Mouse (Mus musculus): ENCODE data around the gene Furin. TPM values are rescaled to one million over a fixed set of nuclear protein-coding genes. Genes with fewer than 3 reads are reported as not detected.
A peak's percentile ranks its signal among the peaks of the same experiment; 100 is the strongest.

Gene Furin
- polyA plus RNA-seq, 1 experiment from 2014 or later = 3.0 TPM

DNA sequence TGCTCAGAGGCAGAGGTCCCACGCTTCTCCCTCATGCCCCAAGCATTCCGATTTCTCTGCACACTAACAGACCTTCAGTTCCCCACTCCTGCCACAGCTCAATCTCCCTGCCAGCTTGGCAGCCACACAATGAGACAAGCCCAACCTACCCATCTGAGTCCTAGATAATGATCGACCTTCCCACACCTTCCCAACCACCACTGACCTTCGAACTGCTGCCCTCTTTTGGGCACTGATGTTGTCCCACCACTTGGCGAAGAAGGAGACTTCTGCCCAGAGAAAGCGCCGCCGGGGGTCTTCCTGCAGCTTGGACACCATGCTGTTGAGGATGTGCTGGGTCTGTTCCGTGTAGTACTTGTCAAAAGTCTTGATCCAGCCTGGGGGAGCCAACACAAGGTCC is 37.2 kb downstream of the Furin start:
- no peak overlapping the region for H3K4me2 ChIP-seq
- no peak overlapping the region for H3K4me3 ChIP-seq
- WGBS = 93% methylated on average over 9 of the region's 9 CpGs
- no peak for ATAC-seq
- H3K9me3 ChIP-seq (replicated peaks) = no peaks in the 10 kb centered on the region
- no peaks in the 10 kb centered on the region for H3K27me3 ChIP-seq
- H3K27ac ChIP-seq = no peak overlapping the region
- H3K9ac ChIP-seq = no peak overlapping the region
- peaks cover 15% of the 10 kb centered on the region for H3K4me1 ChIP-seq
- H3K36me3 ChIP-seq (ENCODE audit: poor library complexity, severe bottlenecking) = peaks cover 50% of the 10 kb centered on the region

DNA sequence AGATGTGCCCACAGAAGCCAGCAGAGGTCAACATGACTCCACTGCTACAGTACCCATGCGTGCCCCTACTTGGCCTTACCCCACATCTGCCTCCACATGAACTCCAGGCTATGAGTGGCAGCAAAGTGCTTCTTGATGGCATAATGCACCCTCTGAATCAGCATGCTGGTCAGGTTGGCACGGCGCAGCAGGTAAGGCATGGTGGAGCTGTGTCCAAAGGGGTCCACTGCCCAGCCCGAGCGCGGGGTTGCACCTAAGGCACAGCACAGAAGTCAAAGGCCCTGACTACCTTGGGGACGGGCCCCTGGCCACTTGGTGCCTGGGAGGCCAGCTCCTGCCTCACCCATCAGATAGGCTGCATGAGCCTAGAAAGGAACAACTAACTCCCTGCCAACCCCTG is 38.0 kb downstream of the Furin start:
- H3K27me3 ChIP-seq = no peaks in the 10 kb centered on the region
- no peak overlapping the region for H3K4me2 ChIP-seq
- H3K9me3 ChIP-seq (replicated peaks) = no peaks in the 10 kb centered on the region
- no peak overlapping the region for H3K4me3 ChIP-seq
- H3K36me3 ChIP-seq (ENCODE audit: poor library complexity, severe bottlenecking) = peaks cover 57% of the 10 kb centered on the region
- 98% methylated on average over 7 of the region's 7 CpGs for WGBS
- no peak overlapping the region for H3K9ac ChIP-seq
- ATAC-seq = no peak
- no peak overlapping the region for H3K27ac ChIP-seq
- peaks cover 15% of the 10 kb centered on the region for H3K4me1 ChIP-seq

DNA sequence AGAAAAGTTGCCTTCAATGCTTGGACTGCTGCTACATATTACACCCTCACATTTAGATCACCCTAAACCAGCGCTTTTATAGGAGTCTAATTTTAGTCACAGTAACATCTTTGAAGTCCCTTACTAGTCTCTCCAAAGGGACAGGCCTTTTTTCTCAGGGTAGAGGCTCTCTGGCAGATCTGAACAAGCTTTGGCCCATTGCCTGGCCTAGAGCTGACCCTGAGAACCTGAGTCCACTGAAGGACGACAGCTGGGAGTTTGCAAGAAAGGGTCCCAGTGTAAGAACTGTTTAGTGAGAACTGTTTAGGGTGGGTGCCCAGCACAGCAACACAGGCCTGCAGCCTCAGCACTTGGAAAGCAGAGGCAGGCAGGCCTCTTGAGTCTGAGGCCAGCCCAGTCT is 39.5 kb downstream of the Furin start:
- H3K9ac ChIP-seq = no peak overlapping the region
- peaks cover 72% of the 10 kb centered on the region for H3K36me3 ChIP-seq (ENCODE audit: poor library complexity, severe bottlenecking)
- 83% methylated on average over 2 of the region's 2 CpGs for WGBS
- H3K9me3 ChIP-seq (replicated peaks) = no peaks in the 10 kb centered on the region
- no peak for ATAC-seq
- H3K27me3 ChIP-seq = no peaks in the 10 kb centered on the region
- H3K4me1 ChIP-seq = peaks cover 15% of the 10 kb centered on the region
- no peak overlapping the region for H3K27ac ChIP-seq
- no peak overlapping the region for H3K4me2 ChIP-seq
- no peak overlapping the region for H3K4me3 ChIP-seq

DNA sequence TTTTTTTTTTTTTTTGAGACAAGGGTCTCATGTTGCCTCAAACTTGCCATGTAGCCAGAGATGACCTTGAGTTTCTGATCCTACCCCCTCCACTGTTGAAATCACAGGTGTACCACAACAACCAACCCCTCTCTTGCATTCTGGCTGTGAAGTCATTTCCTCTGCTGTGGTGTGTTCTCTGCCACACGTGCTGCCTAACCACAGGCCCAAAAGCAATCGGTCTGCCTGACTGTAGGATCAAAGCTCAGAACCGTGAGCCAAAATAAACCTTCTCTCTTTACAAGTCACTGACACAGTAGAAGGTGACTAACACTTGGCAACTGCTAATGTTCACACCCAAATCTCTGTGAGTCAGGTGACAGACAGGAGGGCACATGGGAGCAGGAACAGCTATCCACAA is 44.8 kb downstream of the Furin start:
- H3K9ac ChIP-seq = no peak overlapping the region
- peaks cover 11% of the 10 kb centered on the region for H3K4me1 ChIP-seq
- no peak for ATAC-seq
- no peaks in the 10 kb centered on the region for H3K27me3 ChIP-seq
- peaks cover 95% of the 10 kb centered on the region for H3K36me3 ChIP-seq (ENCODE audit: poor library complexity, severe bottlenecking)
- 79% methylated on average over 3 of the region's 3 CpGs for WGBS
- H3K4me2 ChIP-seq = no peak overlapping the region
- no peak overlapping the region for H3K4me3 ChIP-seq
- no peak overlapping the region for H3K27ac ChIP-seq
- H3K9me3 ChIP-seq (replicated peaks) = no peaks in the 10 kb centered on the region

DNA sequence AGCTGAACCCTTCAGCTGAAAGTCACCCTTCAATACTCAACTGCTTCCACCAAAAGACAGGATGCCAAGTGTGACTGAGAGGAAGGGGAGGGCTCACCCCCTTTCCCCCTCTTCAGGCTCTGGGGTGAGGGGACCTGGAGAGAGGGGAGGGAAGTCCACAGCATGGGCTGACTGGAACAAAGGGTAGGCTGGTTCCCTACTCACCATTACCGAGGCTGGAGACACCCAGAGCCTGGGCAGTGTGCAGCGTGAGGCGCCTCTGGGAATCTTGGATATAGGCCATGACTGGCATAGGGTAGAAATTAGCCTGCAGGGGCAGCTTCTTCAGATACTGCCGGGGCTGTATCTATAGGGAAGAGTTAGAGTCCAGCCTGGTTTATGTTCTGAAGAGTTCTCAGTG is 47.2 kb downstream of the Furin start:
- Histone ChIP-seq H3K36me3 (ENCODE audit: poor library complexity, severe bottlenecking) (peaks cover 91% of the 10 kb centered on the region), H3K4me1 (peaks cover 11% of the 10 kb centered on the region), H3K27me3 (no peaks in the 10 kb centered on the region), H3K9ac (no peak overlapping the region), H3K4me3 (no peak overlapping the region), H3K4me2 (no peak overlapping the region), H3K27ac (no peak overlapping the region), H3K9me3 (replicated peaks) (no peaks in the 10 kb centered on the region)
- WGBS = 57% methylated on average over 4 of the region's 4 CpGs
- ATAC-seq = no peak

DNA sequence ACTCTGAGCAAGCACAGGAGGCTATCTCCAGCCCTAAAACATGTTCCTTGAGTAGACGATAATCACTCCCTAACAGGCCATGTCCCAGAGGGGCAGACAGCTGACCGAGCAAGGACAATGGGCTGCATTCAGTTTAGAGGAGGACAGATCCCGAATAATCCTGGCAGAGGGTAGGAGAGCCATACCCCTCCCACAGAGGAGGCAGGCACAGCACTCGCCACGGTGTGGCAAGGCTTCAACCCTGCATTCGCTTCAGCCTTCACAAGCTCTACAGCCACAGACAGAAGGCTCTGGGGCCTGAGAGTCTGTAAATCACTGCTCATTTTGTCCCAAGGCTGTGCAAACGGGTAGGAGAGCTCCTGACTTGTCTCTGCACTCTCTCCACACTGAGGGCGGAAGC is 48.1 kb downstream of the Furin start:
- ATAC-seq = no peak

DNA sequence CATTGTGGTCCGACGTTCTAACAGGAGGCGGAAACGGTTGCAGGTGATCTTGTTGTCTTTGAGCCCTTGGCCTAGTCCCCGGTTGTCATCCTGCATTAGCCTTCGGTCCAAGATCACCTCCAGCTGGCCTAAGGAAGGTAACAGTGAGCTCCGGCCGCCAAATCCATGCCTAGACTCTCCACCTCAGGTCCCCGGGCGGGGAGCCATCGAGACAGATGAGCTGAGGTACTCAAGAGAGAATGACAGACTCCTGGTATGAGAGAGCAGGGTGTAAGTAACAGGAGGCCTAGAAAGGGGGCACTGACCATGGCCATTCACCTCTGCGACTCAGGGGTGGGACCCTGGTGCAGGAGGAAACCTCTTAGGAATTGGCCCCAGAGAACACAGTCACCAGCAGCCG is 48.9 kb downstream of the Furin start:
- peak overlapping the region; percentile 54; the same call in 1 of the 2 replicates for H3K27ac ChIP-seq
- peaks cover 11% of the 10 kb centered on the region for H3K4me1 ChIP-seq
- H3K36me3 ChIP-seq (ENCODE audit: poor library complexity, severe bottlenecking) = peaks cover 88% of the 10 kb centered on the region
- ATAC-seq = no peak
- H3K9me3 ChIP-seq (replicated peaks) = no peaks in the 10 kb centered on the region
- H3K27me3 ChIP-seq = no peaks in the 10 kb centered on the region
- no peak overlapping the region for H3K4me2 ChIP-seq
- no peak overlapping the region for H3K4me3 ChIP-seq
- 0 out of 2 replicates have a peak overlapping the region, but pooled peaks have one; percentile 31 for H3K9ac ChIP-seq
- WGBS = 86% methylated on average over 13 of the region's 13 CpGs

More for the DNA sequence above, 48.1 kb downstream of the Furin start:
- Histone ChIP-seq H3K4me2 (no peak overlapping the region), H3K4me1 (peaks cover 11% of the 10 kb centered on the region), H3K27ac (peak overlapping the region; percentile 54), H3K9ac (peak overlapping the region; percentile 31; the same call in 1 of the 2 replicates), H3K4me3 (no peak overlapping the region), H3K27me3 (no peaks in the 10 kb centered on the region), H3K9me3 (replicated peaks) (no peaks in the 10 kb centered on the region), H3K36me3 (ENCODE audit: poor library complexity, severe bottlenecking) (peaks cover 91% of the 10 kb centered on the region)
- WGBS = 13% methylated on average over 8 of the region's 8 CpGs

DNA sequence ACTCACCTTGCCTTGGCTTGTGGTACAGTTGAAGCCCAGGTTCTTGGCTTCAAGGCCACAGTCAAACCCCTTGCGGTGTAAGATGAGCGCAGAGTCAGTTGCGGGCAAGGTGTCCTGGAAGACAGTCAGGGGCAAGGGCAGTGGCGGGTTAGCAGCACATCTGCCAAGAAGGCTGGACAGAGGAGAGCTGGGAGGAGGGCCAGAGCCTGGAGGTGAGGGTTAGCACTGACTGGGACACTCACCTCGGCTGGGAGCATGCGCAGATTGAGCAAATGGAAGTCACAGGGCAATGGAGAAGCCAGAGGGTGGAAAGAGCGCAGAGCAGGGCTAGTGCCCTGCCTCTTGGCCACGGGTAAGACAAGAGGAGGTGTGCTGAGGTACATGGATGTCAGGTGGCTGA is 52.3 kb downstream of the Furin start:
- no peaks in the 10 kb centered on the region for H3K9me3 ChIP-seq (replicated peaks)
- H3K36me3 ChIP-seq (ENCODE audit: poor library complexity, severe bottlenecking) = peaks cover 74% of the 10 kb centered on the region
- H3K4me1 ChIP-seq = peaks cover 11% of the 10 kb centered on the region
- no peaks in the 10 kb centered on the region for H3K27me3 ChIP-seq
- no peak overlapping the region for H3K4me3 ChIP-seq
- no peak overlapping the region for H3K27ac ChIP-seq
- H3K9ac ChIP-seq = no peak overlapping the region
- ATAC-seq = no peak
- H3K4me2 ChIP-seq = no peak overlapping the region
- WGBS = 93% methylated on average over 8 of the region's 8 CpGs

DNA sequence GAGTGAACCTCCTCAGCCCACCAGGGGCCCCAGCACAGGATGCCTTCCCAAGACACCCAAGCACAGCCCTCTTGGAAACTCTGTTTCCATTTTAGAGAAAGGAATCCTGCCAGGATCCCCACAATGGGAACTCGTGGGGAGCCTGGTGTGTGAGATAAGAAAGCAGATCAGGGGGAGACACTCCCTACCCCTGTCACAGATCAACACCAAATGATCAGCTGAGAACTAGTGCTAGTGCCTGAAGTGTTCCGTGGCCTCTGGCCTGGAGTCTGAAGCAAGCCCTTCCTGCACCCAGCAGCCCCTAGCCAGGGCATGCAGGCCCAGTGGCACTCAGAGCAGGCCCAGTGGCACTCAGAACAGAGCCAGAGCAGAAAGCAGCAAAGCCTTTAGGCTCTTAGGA is 54.4 kb downstream of the Furin start:
- Histone ChIP-seq H3K36me3 (ENCODE audit: poor library complexity, severe bottlenecking) (peaks cover 56% of the 10 kb centered on the region), H3K4me2 (no peak overlapping the region), H3K4me3 (no peak overlapping the region), H3K4me1 (no peaks in the 10 kb centered on the region), H3K9ac (no peak overlapping the region), H3K27me3 (no peaks in the 10 kb centered on the region), H3K27ac (no peak overlapping the region), H3K9me3 (replicated peaks) (no peaks in the 10 kb centered on the region)
- no peak for ATAC-seq
- 73% methylated on average over 2 of the region's 2 CpGs for WGBS

DNA sequence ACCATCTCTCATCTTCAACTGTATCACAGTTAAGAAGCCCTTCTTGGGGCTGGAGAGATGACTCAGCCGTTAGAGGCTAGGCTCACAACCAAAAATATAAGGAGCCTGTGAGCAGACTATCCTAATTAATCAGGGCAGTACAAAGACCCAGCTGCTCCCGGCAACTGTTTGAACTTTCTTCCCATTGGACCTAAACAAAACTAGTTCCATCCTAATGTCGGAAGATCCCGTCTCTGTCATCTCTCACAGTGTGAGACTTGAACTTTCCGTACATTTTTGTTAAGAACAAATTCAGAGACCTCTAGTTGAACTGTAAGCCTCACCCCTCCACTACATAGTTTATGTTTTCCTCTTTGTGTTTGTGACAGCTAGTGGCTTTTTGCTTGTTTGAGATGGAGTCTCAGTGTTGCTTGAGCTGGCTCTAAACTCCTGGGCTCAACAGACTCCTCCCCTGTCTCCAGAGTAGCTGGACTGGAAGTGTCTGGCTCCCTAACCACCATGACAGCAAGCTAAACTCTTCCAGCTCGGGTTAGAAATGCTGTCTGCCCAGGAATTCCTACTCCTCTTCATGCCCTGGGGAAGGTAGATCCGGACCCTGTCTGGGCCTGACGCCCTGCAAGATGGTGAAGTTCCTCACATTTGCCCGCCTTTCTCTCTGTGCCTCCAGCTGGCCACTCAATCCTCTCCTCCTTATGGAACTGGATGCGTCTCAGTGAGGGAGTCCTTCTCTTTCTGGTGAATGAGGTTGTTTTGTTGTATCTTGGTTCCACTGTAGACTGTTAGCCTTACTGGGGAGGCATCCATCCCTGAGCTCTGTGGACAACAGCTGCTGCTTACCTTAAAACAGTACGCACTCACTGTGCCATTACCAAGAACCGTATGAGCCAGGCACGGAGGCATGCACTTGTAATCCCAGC is 57.3 kb downstream of the Furin start:
- WGBS = 77% methylated on average over 13 of the region's 13 CpGs
- H3K9me3 ChIP-seq (replicated peaks) = no peaks in the 10 kb centered on the region
- H3K27me3 ChIP-seq = no peaks in the 10 kb centered on the region
- peaks cover 41% of the 10 kb centered on the region for H3K36me3 ChIP-seq (ENCODE audit: poor library complexity, severe bottlenecking)
- no peak for ATAC-seq
- no peak overlapping the region for H3K4me3 ChIP-seq
- no peak overlapping the region for H3K9ac ChIP-seq
- H3K27ac ChIP-seq = no peak overlapping the region
- peaks cover 7% of the 10 kb centered on the region for H3K4me1 ChIP-seq
- no peak overlapping the region for H3K4me2 ChIP-seq

DNA sequence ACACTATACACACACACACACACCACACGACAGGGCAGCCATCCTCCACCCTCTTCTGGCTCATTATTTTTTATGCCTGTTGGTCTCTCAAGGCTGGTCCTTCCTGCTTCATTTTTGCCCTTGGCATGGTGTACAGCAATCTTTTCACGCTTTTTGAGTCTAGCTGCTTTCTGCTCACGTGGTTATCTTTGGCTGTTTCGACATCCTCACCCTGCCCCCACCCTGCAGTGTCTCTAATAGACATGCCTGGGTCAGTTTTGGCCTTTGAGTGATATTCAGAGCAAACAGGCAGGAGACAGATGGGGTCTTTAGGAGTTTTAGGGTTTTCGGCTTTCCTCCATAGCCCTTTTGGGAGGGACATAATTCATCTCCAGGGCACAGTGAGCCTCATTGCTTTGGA is 58.4 kb downstream of the Furin start:
- Histone ChIP-seq H3K4me1 (peaks cover 16% of the 10 kb centered on the region), H3K9ac (no peak overlapping the region), H3K9me3 (replicated peaks) (no peaks in the 10 kb centered on the region), H3K4me3 (no peak overlapping the region), H3K27ac (no peak overlapping the region), H3K36me3 (ENCODE audit: poor library complexity, severe bottlenecking) (peaks cover 32% of the 10 kb centered on the region), H3K27me3 (no peaks in the 10 kb centered on the region), H3K4me2 (no peak overlapping the region)
- no peak for ATAC-seq
- WGBS = 87% methylated on average over 5 of the region's 5 CpGs

DNA sequence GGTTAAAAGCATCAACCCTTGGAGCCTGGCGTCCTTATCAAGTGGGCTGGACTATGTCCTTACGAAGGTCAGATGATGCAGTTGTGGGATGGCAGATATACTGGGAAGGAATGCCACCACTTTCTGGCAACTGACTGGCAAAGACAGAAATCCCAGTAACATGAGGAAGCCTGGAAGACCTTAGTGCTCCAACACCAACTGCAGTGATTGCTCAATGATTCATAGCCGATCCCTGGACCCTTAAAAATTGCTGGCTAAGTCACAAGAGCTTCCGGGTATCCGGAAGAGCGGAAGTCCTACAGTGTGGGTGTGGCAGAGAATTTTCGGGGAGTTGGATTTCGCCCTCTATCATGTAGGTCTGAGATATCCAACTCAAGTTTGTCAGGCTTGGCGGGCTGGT is 59.1 kb downstream of the Furin start:
- Histone ChIP-seq H3K4me1 (peaks cover 20% of the 10 kb centered on the region), H3K36me3 (ENCODE audit: poor library complexity, severe bottlenecking) (peaks cover 26% of the 10 kb centered on the region), H3K9ac (no peak overlapping the region), H3K4me3 (no peak overlapping the region), H3K27me3 (no peaks in the 10 kb centered on the region), H3K4me2 (no peak overlapping the region), H3K9me3 (replicated peaks) (no peaks in the 10 kb centered on the region), H3K27ac (no peak overlapping the region)
- WGBS = 96% methylated on average over 9 of the region's 9 CpGs
- ATAC-seq = no peak

All from forebrain, embryonic 13.5 days (tissue).